Mouse (Mus musculus): Measurements from ENCODE around the gene Senp6.

DNA sequence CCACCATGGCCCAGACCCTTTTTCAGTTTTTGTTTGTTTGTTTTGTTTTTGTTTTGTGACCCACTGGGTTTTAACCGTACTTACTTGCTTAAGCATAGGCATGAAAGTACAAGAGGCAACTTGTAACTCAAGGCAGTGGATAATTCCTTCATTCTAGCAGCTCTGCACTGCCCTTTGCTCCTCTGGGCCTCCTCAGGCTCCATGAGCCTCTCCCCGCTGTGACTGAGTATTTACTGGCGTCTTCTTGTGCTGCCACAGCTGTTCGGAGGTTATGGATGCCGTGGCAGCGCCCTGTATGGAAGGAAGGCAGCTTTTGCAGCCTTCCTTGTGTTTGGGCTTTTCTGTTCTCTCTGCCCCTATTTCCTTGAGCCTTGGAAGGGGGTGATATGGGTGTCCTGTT, 124.5 kb downstream of the Senp6 start:
- TF ChIP-seq POLR2A (IDR thresholded peaks at IDR 0.05; ENCODE audit: borderline replicate concordance, extremely low read depth, insufficient read depth, insufficient read length, poor library complexity, severe bottlenecking), result no peak
- no peak for TF ChIP-seq CTCF (IDR thresholded peaks at IDR 0.05; ENCODE audit: borderline replicate concordance, extremely low read depth, insufficient read depth, insufficient read length)

Measured in brain, embryonic 14.5 days (tissue).